Mouse (Mus musculus) layer of hippocampus, postnatal 10 days (tissue): ENCODE results near the gene Rom1. TPM values are rescaled to one million over a fixed set of nuclear protein-coding genes. Genes with fewer than 3 reads are reported as not detected.
"Not testable (repeated sequence)": the region's sequence is repeated elsewhere in the genome, so short reads cannot be mapped to it uniquely, and the experiment has no call there.

Source experiments
- DNase-seq, 2 experiments: peaks; one replicate each; pipeline ENCODE4 v3.0.0; 2021; ENCODE audit warnings: low spot score in 2 of 2
- microRNA-seq, 2 experiments: library from miRNA; unstranded; fragments of <30 nt; microRNA quantifications; one replicate each; pipeline ENCODE4 v1.2.0; 2021
- total RNA-seq, 2 experiments: library from RNA; stranded (reverse); gene quantifications; 2 replicates each; pipeline ENCODE4 v1.2.3; 2021

Rom1 gene
- total RNA-seq, 2 experiments from 2014 or later = 2.3 to 2.4 TPM

DNA sequence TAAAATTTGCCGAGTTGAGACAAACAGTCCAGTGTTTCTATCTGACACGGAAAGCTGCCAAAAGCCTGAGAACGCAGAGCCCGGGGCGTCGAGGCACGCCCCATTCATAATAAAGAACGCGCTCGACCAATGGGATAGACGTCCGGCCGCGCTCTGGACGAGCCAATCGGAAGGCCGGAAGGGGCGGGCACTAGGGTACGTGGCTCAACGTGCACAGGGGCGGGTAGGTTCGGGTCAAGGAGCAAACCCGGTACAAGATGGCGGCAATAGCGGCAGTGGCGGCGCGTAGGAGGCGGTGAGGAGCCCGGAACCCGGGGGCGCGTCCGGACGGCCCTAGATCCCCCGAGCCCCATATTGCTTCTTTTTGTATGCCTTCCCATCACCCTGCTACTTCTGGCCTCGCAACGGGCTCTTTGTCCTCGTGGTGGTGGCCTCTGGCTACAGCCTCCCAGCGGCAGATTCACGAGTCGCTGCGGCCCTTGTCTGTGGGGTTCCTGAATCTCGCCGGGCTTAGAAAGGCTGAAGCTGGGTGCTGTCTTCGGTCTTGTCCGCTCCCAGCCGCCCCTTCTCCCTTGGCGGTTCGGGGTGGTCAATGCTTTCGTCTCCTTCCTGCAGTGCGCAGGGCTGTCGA is 31.2 kb downstream of the Rom1 start, which contains the start of gene Ganab:
Gene Ganab (plus strand): TSS at position 207 of the 631 bp plus-strand sequence.
- DNase-seq = peak; percentile 92 to 94

DNA sequence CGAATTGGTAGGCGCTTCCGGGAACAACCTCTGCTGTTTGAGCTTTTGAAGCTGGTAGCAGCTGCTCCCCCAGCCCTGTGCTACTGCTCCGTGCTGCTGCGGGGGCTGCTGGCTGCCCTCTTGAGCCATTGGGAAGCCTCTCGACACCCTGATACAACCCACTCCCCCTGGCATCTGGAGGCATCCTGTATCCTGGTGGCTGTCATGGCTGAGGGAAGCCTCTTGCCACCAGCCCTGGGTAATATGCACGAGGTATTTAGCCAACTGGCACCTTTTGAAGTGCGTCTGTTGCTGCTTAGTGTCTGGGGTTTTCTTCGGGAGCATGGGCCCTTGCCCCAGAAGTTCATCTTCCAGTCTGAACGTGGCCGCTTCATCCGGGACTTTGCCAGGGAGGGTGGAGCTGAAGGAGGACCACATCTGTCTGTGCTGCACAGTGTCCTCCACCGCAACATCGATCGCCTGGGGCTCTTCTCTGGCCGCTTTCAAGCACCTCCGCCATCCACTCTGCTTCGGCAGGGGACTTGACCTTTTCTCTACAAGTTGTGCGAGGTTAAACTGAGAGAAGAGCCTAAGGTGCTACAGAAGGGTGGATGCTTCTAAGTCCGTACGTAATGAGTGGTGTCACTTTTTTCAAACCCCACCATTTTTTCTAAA is 31.8 kb downstream of the Rom1 start:
- peak; percentile 42 to 61 for DNase-seq

DNA sequence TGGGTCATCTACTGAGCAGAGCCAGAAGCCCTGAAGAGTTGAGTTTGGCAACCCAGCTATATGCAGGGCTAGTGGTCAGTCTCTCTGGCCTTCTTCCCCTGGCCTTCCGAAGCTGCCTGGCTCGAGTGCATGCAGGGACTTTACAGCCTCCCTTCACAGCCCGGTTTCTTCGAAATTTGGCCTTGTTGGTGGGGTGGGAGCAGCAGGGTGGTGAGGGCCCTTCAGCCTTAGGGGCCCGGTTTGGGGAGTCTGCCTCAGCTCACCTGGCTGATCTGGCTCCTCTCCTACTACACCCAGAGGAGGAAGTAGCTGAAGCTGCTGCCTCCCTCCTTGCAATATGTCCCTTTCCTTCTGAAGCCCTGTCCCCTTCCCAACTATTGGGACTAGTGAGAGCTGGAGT is 32.9 kb downstream of the Rom1 start:
- DNase-seq = not testable (repeated sequence)

DNA sequence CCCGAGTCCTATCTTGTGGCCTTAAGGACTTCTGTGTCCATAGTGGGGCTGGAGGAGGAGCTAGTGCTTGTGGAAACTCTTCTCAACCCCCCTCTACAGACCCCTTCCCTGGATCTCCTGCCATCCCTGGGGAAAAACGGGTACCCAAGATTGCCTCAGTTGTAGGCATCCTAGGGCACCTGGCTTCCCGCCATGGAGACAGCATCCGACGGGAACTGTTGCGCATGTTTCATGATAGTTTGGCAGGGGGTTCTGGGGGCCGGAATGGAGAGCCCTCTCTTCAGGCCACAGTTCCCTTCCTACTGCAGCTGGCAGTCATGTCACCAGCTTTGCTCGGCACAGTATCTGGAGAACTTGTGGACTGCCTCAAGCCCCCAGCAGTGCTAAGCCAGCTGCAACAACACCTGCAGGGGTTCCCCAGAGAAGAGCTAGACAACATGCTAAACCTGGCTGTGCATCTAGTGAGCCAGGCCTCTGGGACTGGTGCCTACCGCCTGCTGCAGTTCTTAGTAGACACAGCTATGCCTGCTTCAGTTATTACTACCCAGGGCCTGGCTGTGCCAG is 33.7 kb downstream of the Rom1 start:
- DNase-seq = no peak

DNA sequence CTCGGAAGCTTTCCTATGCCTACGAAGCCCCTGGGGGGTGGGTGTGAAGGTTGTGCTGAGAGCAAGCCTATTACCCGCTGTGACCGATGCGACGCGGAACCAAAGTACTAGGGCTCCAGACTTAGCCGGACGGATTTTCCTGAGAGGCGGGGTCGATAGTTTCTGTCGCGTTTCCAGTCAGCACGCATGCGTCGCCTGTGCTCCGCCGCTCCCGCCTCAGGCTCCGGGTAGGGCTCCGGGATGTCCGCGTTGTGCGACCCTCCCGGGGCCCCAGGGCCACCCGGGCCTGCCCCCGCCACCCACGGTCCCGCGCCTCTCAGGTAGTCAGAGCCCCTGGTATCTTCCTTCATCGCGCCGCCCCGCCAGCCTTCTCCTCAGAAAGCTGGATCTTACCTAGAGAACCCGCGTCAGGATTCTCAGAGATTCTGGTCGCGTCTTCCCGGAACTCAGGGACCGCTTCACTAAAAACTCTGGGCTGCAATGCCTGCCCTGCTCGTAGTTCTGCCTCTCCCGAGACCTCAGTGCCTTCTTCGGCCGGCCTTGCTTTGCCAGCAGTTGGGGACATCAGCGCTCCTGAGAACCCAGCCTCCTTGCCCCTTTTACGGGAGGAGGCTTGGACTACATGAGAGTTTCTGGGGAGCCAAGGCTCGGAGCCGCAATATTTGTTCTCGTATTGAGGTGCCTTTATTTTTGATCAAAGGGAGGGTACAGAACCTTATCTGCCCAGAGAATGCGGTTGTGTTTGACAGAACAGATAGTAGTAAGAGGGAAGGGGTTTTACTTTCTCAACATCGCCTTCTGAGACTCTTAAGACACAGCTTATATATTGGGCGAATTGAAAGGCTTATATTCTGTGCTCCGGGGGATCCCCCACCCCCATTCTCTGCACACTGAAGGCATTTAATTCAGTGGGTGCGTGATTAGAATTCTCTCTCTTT is 36.1 kb downstream of the Rom1 start, which contains the start of gene Ints5:
Gene Ints5 (plus strand): TSS at position 177 of the 938 bp plus-strand sequence.
- peak; percentile 87 to 90 for DNase-seq

DNA sequence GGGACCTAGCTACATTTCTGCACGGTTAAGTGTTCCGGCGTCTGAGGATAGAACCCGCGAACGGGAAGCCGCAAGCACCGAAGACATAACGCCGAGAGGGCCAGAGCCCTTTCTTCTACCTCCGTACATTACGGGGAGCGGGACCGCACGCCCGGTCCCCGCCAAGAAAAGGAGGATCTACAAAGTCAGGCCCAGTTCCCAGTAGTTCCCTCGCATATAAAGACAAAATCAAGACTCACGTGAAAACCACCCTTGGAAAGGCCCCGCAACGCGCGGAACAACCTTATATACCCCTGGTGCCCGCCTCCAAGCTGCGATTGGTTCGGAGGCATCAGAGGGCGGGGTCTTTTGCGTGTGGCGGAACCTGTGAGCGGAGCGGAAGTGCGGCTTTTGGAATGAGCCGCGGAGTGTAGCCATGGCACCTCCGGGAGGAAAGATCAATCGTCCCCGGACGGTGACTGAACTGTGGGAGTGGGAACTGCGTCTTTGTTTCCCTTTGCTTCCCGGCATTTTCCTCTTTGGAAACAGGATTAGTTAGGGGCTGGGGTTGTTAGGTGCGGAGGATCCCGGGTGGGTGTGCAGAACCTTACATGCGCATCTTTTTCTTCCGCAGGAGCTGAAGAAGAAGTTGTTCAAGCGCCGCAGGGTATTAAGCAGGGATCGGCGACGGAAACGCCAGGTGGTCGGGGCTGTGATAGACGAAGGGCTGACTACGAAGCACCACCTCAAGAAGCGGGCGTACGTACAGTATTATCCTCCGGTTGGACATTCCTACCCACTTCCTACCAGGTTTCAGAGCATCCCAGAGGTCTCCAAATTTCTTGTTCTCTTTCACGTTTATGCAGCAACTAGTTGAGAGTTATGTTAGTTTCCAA is 40.4 kb downstream of the Rom1 start, which contains the start of the genes 1810009A15Rik and Gm49416:
Gene 1810009A15Rik (plus strand): TSS at position 343 of the 875 bp plus-strand sequence.
Gene Gm49416 (plus strand): TSS at position 416 of the 875 bp plus-strand sequence.
- peak; percentile 93 to 95 for DNase-seq

DNA sequence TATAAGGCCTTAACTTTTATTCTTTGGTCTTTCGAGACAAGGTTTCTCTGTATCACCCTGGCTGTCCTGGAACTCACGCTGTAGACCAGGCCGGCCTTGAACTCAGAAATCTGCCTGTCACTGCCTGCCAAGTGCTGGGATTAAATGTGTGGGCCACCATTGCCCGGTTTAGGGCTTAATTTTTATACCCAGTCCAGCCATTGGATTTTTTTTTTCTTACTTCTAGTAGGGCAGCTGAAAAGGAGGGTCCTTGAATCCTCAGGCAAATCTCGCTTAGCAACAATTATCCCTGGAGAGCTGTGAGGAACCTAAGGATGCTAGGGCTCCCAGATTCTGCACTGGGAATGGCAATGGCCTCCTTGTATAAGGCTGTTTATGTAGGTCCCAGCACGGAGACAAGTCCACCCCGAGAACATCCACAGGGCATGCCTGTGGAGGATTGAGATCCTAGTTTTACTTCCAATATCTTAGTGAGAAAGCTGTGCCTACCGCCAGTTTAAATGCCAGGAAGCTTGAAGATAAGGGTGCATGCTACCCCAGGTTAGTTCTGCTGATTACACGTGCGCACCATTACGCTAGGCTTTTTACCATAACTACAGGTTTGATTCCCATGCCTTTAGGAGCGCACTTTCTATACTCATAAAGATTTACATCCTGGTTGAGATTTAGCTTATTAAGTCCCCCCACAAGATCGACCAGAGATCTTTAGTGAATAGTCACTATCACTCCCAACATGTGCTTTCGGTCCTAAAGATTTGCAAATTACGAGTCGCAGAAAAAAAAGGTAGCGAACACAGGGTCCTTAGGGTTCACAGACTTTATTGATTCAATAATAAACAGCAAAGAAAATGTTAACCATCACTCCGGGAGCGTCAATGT is 41.3 kb downstream of the Rom1 start:
- DNase-seq = no peak

DNA sequence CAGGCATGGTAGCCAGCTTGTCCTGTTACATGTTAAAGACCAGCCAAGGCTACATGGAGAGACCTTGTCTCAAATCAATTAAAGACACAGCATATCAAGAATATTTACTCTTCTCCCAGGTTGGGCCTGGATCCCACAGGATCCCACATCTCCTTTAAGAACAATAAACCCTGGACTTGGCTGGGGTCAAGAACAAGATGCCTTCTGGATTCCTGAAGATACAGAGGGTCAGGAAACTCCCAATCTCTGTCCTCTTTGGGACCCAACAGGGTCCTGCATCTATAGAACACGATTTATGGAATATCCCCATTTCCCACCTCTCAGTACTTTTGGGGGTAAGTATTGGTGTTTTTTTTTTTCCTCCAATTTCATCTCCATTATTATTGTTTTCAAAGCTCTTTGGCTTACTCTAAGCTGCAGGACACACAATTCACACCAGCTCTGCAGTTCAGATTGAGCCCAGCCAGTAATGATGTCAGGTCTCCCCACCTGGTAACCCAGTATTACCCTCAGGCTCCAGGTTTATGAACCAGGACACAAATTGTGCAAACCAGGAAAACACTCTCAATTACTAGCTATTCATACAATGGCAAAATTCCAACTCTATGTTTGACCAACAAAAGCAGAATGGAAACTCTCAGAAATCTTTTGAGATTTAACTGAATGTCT is 42.1 kb downstream of the Rom1 start:
- no peak for DNase-seq

DNA sequence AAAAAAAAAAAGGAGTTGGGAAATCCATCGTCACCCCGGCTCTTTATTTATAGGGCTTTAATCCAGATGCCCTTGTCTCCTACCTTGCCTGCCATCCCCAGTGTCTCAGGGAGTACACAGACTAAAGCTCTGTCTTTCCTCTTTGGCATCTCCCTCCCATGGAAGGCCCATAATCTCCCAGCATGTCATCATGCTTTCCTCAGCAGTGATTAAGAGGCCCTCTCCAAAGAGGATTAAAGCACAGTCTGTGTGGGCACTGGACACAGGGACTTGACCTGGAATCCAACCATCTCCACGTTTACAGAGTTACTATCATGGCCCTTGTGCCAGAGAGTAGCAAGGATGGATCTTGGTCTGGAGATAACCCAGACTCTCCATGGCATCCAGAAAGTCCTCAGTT is 45.5 kb downstream of the Rom1 start, which contains the start of the genes Lbhd1 and Gm49403:
Gene Lbhd1 (plus strand): TSS at position 117 of the 400 bp plus-strand sequence.
Gene Gm49403 (plus strand): TSS at position 315 of the 400 bp plus-strand sequence.
- DNase-seq = no peak

DNA sequence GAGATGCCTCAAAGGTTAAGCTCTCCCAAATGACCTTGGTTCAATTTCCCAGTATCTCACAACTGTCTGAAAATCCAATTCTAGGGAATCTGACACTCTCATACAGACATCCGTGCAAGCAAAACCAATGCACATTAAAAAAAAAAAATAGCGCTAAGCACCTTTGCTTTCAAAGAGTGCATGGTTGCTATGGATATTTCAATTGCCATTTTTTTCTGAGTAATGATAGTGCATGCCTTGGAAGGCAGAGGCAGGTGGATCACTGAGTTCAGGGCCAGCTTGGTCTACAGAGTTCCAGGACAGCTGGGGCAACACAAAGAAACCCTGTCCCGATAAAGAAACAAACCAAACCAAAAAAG is 48.1 kb downstream of the Rom1 start:
- no peak for DNase-seq

DNA sequence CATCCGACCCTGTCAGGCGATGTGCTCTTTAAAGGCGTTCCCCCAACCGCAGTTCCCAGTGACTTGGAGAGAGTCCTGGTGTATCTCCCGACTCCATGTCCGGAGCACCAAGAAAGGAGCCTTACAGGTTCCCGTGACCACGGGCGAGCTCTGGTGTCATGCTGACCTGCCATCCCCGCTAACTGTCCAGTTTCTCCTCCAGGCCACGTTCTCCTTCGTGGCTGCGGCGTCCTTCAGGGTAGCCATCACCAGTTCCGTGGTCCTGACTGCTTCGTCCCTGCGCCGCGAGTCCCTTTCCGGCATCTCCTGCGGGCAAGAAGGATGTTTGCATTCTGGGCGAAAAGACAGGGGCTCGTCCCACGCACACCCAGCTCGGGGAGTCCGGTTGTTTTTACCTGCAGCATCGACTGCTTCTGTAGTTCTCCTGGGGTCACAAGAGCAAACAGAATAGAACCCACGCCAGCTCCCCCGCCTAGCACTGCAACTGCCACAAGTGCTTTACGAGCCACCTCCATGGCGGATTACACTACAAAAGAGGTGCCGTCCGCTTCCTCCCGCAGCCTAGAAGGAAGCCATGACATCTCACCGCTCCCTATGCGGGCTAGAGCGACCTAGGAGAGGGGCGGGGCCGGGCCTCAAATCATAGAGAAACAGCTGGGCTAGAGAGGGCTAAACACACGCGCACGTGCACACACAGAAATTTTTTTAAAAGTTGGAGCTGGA is 48.7 kb downstream of the Rom1 start, which contains the start of gene Uqcc3:
Gene Uqcc3 (minus strand): TSS at position 613 of the 723 bp plus-strand sequence.
- peak; percentile 82 to 87 for DNase-seq

Small RNA genes within 50 kb of the gene (microRNA-seq; reads per million reads assigned to microRNA genes)
- gene Mir5136 = 0 to 0.45 reads per million in 2 experiments

Other genes starting within 250 kb of the Rom1 start
- 100 to 1,000 TPM; 198 to 212 TPM for gene Slc3a2, start 206.0 kb downstream of the Rom1 start, total RNA-seq
- gene Wdr74, start 193.5 kb downstream of the Rom1 start, total RNA-seq = 10 to 100 TPM; 52.6 to 53.3 TPM
- gene 1700092M07Rik, start 188.6 kb downstream of the Rom1 start, total RNA-seq = 1 to 10 TPM; 1.4 to 1.8 TPM
- gene Stx5a, start 187.9 kb downstream of the Rom1 start, total RNA-seq = 10 to 100 TPM; 61.9 to 64.8 TPM
- gene Nxf1, start 172.3 kb downstream of the Rom1 start, total RNA-seq = 10 to 100 TPM; 72.7 to 79.7 TPM
- gene Tmem223, start 158.4 kb downstream of the Rom1 start, total RNA-seq = 100 to 1,000 TPM in 1 of 2 experiments, 10 to 100 TPM in 1; 99.9 to 120 TPM
- gene Tmem179b, start 154.9 kb downstream of the Rom1 start, total RNA-seq = 1 to 10 TPM; 7.0 to 9.3 TPM
- gene Taf6l, start 142.9 kb downstream of the Rom1 start, total RNA-seq = 10 to 100 TPM; 18.2 to 19.0 TPM
- gene Polr2g, start 130.8 kb downstream of the Rom1 start, total RNA-seq = 100 to 1,000 TPM; 107 to 109 TPM
- gene Zbtb3, start 126.8 kb downstream of the Rom1 start, total RNA-seq = 1 to 10 TPM; 4.2 to 5.2 TPM
- gene Ttc9c, start 110.0 kb downstream of the Rom1 start, total RNA-seq = 10 to 100 TPM; 27.8 to 34.5 TPM
- 100 to 1,000 TPM; 112 to 115 TPM for gene Hnrnpul2, start 109.3 kb downstream of the Rom1 start, total RNA-seq
- 10 to 100 TPM in 1 of 2 experiments, not detected in 1; 15.9 TPM for gene AC129217.1, start 99.6 kb downstream of the Rom1 start, total RNA-seq
- 100 to 1,000 TPM; 105 to 115 TPM for gene Bscl2, start 91.9 kb downstream of the Rom1 start, total RNA-seq
- 100 to 1,000 TPM; 291 to 295 TPM for gene Gng3, start 90.2 kb downstream of the Rom1 start, total RNA-seq
- under 1 TPM; 0.66 to 0.78 TPM for gene Lrrn4cl, start 78.6 kb downstream of the Rom1 start, total RNA-seq
- 100 to 1,000 TPM; 112 to 116 TPM for gene Ubxn1, start 57.9 kb downstream of the Rom1 start, total RNA-seq
- 10 to 100 TPM; 32.1 to 37.5 TPM for gene Uqcc3, start 48.4 kb downstream of the Rom1 start, total RNA-seq
- gene Lbhd1, start 45.6 kb downstream of the Rom1 start, total RNA-seq = 1 to 10 TPM; 4.8 to 9.8 TPM
- gene Gm49403, start 45.4 kb downstream of the Rom1 start, total RNA-seq = not detected
- 10 to 100 TPM; 18.9 to 27.6 TPM for gene 1810009A15Rik, start 40.5 kb downstream of the Rom1 start, total RNA-seq
- gene Gm49416, start 40.4 kb downstream of the Rom1 start, total RNA-seq = 1 to 10 TPM; 3.8 to 4.6 TPM
- 10 to 100 TPM; 24.6 to 25.0 TPM for gene Ints5, start 36.4 kb downstream of the Rom1 start, total RNA-seq
- gene Ganab, start 31.3 kb downstream of the Rom1 start, total RNA-seq = 100 to 1,000 TPM; 103 to 111 TPM
- gene B3gat3, start 9.0 kb downstream of the Rom1 start, total RNA-seq = 100 to 1,000 TPM; 121 to 130 TPM
- 10 to 100 TPM; 11.0 to 11.9 TPM for gene Eml3, start 196 bp upstream of the Rom1 start, total RNA-seq
- 10 to 100 TPM; 60.6 to 67.9 TPM for gene Mta2, start 12.5 kb upstream of the Rom1 start, total RNA-seq
- 10 to 100 TPM; 15.6 to 16.2 TPM for gene Tut1, start 24.5 kb upstream of the Rom1 start, total RNA-seq
- gene Eef1g, start 37.7 kb upstream of the Rom1 start, total RNA-seq = 100 to 1,000 TPM; 283 to 287 TPM
- gene Ahnak, start 59.9 kb upstream of the Rom1 start, total RNA-seq = 10 to 100 TPM; 17.2 to 18.5 TPM
- gene Scgb1a1, start 158.6 kb upstream of the Rom1 start, total RNA-seq = not detected
- gene Asrgl1, start 206.3 kb upstream of the Rom1 start, total RNA-seq = 100 to 1,000 TPM; 111 to 126 TPM